Mouse (Mus musculus): ENCODE results near the gene Kremen1.

GRCm38 (mm10) chr11:5182870-5183269, 78.5 kb downstream of the Kremen1 start:
- TF ChIP-seq CTCF (IDR thresholded peaks at IDR 0.05) = no peak
- TF ChIP-seq EP300 (IDR thresholded peaks at IDR 0.05) = no peak
